Mouse (Mus musculus) adrenal gland, adult (tissue): ENCODE results near the gene 1700011L22Rik.

Source experiments
- DNase-seq, 2 experiments: peaks; one replicate each; pipeline ENCODE4 v3.0.0; 2022 to 2023; ENCODE audit warnings: low spot score in 1 of 2; ENCODE audit not compliant: inconsistent age in 2 of 2

1700011L22Rik gene

DNA sequence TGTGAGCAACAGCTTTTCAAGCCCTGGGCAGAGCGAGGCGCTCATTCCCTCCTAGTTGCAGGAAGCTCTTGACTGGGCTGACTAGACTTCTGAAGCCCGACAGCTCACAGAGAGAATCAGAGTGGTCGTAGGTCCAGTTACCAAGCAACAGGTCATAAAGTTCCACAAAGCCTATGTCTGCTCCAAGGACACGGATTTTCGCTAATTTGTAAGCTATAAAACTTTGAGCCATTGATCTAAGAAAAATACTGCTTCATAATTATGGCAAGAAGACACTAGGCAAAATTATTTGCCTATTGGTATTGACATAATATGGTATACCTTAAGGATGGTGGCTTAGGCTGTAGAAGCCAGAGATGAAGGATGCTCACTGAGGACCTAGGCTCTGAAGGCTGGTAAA is at the start of gene 1700011L22Rik:
Gene 1700011L22Rik (minus strand): TSS at position 101 of the 400 bp plus-strand sequence.
- no peak for DNase-seq

DNA sequence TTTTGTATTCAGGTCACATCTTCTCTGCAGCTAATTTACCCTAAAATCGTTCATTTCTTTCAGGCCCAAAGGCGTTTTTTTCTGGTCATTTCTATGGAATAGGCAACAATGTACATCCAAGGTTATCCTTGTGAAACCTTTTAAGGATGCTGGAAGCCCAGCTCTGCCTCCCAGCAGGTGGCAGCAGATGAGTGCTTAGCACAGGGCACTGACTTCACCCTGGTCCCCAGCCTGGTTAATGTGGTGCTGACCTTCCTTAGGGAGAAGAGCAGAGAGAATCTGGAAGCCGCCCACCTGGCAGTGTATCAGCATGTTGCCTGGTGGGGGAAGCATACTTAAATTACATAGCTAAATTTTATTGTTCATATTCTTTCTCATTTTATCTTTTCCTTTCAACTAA is 49.4 kb upstream of the 1700011L22Rik start:
- peak; percentile 58 to 85 for DNase-seq

DNA sequence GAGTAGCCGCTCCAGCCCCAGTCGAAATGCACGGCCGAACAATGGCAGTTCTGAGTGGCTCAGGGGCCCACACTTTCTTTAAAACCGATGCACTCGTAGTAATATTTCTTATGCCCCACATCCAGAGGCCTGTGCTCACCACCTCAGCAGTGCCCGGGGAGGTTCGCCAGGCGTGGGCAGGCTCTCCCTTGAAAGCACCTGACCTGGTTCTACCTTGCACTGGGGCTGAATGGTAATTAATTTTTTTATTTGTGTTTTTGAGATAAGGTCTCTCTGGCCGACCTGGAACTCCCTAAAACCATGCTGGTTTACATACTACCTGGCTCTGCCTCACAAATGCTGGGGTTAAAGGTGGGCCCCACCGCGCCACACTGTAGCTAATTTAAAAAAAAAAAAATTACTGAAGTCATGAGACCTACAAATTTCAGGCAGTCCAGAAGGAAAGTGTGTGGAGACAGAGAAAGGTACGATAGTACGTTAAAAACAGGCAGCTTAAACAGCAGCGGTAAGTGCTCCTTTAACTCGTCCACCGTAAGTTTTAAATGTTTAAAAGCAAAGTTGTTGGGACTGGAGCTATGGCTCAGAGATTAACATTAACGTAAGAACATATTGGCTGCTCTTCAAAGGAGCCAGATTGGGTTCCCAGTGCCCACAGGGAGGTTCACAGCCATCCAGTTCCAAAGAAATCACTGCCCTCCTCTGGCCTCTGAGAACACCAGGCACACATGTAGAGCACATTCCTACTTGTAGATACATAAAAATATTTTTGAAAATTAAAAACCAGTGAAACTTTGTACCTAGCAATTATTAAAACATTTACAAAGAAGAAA is 47.1 kb upstream of the 1700011L22Rik start:
- no peak for DNase-seq

DNA sequence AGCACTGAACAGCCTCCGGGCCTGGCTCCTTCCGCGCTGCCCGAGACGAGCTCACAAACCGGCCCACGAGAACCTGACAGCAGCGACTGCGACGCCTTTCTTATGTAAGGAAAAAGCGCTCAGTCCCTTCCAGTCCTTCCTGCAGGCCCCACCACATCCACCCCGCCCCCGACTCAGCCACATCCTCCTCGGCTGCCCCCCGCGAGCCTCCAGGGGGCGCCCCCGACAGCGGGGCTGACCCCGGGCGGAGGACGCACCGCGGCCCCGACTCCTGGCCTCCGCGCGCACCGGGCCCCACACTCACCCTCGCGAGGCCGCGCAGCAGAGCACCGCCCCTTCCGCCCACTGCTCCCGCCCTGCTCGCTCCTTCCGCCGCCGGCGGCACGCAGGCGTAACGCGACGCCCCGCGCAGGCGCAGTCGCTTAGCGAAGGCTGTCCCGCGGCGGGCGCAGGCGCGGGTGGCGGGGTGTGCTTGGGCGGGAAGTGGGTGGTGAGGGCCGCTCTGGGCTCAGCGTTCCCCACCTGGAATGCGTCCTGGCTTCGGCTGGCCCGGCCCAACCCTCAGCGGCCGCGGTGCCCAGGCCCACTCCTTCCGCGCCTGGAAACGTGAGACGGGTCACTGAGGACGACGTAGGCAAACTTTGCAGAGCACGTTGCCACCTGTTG is 46.4 kb upstream of the 1700011L22Rik start, which contains the start of gene Mmaa:
Gene Mmaa (minus strand): TSS at position 328 of the 666 bp plus-strand sequence.
- DNase-seq: peak; percentile 99

DNA sequence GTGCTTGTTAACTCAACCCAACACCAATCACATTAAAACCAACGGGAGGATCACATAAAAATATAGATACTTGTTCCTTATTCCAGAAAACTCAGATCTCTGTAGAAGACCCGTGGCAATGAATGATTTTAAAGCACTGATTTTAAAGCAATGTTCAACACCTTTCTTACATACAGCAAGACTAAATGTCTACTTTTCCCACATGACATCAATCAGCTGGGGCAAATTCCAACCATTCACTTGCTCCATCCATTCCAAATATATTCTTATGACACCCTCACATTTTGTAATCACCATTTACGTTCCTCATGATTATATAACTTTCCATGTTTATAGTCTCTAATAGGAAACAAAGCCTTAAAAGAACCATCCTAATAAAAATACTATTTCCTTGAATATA is 45.5 kb upstream of the 1700011L22Rik start:
- DNase-seq: no peak

- DNase-seq: no peak
Observed at GRCm38 (mm10) chr8:79292712-79293264, 44.4 kb upstream of the 1700011L22Rik start.

DNA sequence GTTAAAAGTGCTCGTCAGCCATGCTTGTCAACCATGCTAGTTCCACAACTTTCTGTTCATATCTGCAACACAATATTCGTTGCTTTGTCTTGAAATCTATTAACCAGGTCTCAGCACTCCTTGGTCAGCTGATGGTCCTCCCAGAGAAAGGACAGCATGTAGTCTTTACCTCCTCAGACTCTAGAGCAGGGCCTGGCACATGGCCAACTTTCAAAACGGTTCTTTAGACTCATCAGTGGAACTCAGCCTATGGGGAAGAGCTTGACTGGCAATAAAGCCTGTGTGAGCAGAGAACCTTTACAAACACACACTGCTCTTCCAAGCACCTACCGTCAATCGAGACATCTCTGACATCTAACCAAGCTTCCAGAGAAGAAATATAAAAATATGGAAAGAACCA is 41.2 kb upstream of the 1700011L22Rik start:
- peak in 1 of 2 experiments; percentile 34 for DNase-seq

DNA sequence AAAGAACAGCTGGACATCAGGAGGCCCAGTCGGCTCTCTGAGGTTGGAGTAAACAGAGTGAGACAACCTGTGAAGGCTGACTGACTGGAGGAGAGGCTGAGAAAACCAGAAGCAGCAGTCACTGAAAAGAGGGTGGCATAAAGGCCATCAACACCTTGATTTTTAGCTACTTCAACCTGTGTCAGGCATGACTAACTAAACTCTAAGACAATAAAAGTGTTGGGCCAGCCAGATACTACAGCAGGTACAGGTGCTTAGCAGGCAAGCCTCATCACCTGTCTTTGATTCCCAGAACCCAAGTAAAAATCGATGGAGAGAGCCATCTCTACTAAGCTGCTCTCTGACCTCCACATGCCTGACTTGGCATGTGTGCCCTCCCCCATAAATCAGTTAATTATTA is 40.3 kb upstream of the 1700011L22Rik start:
- no peak for DNase-seq

- DNase-seq: no peak
Observed at GRCm38 (mm10) chr8:79288250-79288649, 39.9 kb upstream of the 1700011L22Rik start.

GRCm38 (mm10) chr8:79286424-79286823 is 38.1 kb upstream of the 1700011L22Rik start:
- DNase-seq: no peak

GRCm38 (mm10) chr8:79284626-79285025 is 36.3 kb upstream of the 1700011L22Rik start:
- DNase-seq: no peak

DNA sequence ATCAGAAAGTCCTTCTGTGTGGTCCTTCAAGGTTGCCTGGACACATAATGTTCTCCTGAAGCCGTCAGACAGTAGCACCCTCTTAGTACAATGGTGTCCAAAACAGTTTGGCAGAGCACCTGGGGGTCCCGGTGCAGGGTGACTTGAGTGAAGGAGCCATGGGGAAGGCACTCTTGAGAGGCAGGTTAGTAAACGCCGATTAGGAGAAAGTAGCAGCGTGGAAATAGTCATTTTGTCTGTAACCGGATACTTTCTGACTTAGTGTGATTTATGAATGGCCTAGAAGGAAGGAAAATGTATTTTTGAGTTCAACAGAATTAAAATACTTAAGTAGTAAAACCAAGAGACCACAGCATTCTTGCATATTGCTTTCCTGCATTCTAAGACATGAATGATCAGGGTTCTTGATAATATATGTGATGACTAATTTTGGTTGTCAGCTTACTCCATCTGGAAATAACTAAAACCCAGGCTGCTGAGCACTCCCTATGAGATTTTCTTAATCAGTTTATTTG is 33.1 kb upstream of the 1700011L22Rik start:
- DNase-seq: no peak

DNA sequence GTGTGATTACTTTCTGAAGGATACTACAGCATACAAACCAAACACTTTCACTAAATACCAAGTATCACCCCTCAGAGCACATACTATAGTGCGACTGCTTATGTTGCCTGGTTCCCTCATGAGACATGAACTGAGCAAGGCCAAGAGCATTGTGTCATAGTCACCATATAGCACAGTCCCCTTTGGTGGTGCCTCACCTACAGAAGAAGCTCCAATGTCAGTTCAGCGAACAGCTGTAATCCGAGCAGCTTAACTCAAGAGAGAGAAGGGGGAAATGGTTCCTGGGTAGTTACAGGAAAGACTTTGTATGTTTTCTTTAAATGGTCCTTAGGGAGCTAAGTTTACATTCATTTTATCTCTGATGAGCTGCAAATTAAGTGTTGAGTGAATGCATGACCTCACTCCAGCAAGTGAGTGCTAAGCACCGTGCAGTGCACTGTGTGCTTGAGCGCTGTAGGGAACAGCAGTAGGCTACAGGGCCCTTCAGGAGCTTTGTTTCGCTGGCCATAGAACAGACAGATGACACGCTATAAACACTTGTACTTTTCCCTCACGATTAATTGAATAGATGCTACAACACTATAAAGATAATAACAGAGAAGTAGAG is 29.0 kb upstream of the 1700011L22Rik start:
- no peak for DNase-seq

DNA sequence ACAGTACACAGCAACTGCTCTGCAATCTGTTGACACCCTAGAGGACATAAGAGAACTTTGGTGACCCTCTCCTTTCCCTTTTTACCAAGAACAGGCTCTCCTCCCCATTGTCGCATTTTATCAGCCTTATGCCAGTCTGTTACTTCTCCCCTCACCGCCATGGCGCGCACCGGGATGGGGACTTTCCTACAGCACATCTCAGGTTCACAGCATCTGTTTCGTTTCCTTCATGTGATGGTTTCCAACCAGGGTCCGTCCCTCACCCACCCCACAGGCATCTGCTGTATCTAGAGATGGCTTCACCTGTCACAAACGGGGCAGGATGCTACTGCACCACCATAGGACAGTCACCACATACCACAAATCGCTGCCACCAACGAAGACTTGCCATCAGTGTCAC is 26.6 kb upstream of the 1700011L22Rik start:
- no peak for DNase-seq

DNA sequence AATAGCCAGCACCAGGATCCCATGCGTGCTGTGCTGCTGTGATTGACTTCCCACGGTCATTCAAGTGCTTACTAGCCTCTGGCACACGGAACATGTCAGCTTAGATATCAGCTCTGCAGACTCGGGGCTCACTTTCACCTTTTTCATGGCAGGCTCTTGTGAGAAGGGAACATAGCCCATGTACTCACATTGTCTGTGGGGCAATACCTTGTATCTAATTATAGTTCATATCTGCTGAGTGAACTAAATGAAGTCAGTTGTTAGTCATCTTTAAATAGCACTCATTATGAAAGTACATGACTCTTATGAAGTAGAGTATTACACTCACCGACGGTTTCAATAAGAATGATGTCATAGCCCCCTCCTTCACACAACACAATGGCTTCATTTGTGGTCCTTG is 25.4 kb upstream of the 1700011L22Rik start:
- no peak for DNase-seq

DNA sequence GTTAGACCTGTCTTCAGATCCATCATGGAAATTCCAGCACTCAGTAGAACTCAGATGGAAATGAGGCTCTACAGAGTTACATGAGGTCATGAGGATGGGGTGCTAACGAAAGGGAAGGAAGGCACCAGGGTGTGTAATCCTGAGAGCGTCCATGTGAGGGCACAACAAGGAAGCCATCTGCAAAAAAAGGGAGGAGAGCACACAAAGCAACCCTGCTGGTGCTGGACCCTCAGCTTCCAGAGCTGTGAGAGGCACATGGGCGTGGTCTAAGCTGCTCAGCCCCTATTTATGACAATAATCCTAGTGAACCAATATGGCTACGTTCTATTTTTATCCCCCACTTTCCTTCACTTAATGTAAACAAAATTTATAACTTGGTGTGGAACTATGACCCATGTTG is 24.3 kb upstream of the 1700011L22Rik start:
- no peak for DNase-seq

DNA sequence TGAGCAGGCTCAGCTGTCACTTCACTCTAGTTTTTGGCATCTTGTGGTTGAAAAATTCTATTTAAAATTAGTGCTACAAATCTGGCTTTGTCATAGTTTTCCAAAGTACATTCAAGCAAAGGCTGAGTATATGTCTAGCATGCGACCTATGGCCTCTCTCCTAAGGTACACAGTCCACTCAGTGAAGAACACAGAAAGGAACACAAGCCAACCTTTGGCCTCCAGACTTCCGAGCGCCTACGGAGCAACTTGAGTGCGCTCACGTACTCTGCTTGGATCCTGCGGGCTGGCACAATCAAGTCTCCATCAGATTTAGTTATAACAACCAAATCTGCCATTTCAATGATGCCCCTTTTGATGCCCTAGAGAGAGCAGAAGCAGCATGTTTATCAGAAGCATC is 20.6 kb upstream of the 1700011L22Rik start:
- no peak for DNase-seq

GRCm38 (mm10) chr8:79261920-79262319 is 13.6 kb upstream of the 1700011L22Rik start:
- no peak for DNase-seq

GRCm38 (mm10) chr8:79256076-79256705 is 7.8 kb upstream of the 1700011L22Rik start:
- no peak for DNase-seq

DNA sequence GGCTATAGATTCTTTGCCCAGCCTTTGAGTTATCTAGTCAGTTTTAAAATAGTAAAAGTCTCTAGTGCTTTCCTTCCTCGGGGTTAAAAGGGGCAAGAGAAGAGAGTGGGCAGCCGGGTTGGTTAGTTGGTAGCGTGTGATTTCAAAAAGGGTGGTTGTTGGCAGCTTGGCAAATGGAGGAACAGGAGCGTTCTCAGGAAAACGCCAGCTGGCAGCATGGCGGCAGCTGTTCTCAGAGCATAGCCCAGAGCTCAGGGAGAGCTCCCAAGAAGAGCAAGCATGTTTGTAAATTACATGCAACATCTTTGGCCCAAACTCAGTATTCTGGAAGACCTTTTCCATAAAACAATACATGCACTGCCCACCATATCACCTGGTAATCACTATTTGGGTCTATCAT is 5.4 kb upstream of the 1700011L22Rik start:
- no peak for DNase-seq

GRCm38 (mm10) chr8:79243422-79243821 is 4.9 kb downstream of the 1700011L22Rik start:
- DNase-seq: no peak
